ENCODE assay signal across 14 mouse cellular contexts in the genomic region with DNA sequence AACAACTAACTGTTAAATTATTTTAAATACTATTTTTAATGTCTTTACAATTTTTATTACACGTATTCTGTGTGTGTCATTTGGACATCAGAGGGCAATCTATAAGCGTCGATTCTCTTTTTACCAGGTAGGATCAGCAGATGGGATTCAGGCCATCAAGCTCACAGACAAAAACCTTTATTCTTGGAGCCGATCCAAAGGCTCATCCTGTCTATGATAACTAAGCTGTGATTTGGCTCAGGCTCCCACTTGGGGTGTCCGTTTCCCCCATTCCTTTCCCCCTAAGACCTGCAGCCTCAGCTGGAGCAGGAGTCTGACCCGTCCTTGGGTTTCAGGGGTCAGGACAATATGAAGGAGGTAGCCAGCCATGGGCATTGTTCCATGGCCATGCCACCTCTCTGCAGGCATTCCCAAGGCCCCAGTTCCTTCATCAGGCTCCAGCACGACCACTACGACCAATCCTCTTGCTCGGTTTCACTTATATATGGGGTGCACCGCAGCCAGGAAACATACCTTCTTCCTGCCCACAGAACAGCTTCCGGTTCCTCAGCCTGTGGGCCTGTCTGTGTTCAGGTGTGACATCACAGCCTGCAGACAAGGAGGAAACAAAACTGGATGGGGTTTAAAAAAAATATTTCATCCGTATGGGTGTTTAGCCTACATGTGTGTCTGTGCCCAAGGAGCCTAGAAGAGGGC. TPM values are rescaled to one million over a fixed set of nuclear protein-coding genes. Genes with fewer than 3 reads are reported as not detected.
DNase-seq lines count a peak whose midpoint lies in the region; ATAC-seq and TF ChIP-seq lines count a peak whose summit lies in the region.
"Had no signal": no experiment of that assay in that cellular context is flagged by ENCODE, and none has a peak within 500 bp of the region (broad histone marks: within the 10 kb centered on the region; RNA-seq: fewer than 3 reads in every experiment).

No protein-coding gene starts in this region.

- no peak for DNase-seq in left cerebral cortex, adult 2 months (ENCODE audit: extremely low spot score in 1 of 2, low spot score in 2 of 2)
- no peak for DNase-seq in left cerebral cortex, postnatal 4 days
- peak; percentile 91 for DNase-seq in T-cell, adult 2 months (ENCODE audit: low spot score)
- DNase-seq in thymus, postnatal 0 days (ENCODE audit: low spot score), result peak; percentile 93
- DNase-seq in kidney, postnatal 4 days, result no peak
- DNase-seq in left cerebral cortex, postnatal 10 days (ENCODE audit: extremely low spot score in 1 of 2, low spot score in 2 of 2), result no peak
- DNase-seq: gastrocnemius, postnatal 10 days; right cerebral cortex, postnatal 25 days had no signal

- intact Hi-C loops in left cerebral cortex, adult 2 months (cut with DNase I), result no loop called here
- intact Hi-C loops in left cerebral cortex, postnatal 4 days (cut with DNase I), result no loop called here
- intact Hi-C loops in left cerebral cortex, postnatal 10 days (cut with DNase I), result no loop called here

- H3K27ac ChIP-seq in left cerebral cortex, adult 2 months, result peak overlapping the region; percentile 29
- H3K27ac ChIP-seq: forebrain, embryonic 10.5 days; kidney, postnatal 0 days; liver, embryonic 12.5 days; midbrain, embryonic 12.5 days had no signal

- TF ChIP-seq CTCF in left cerebral cortex, adult 2 months (IDR thresholded peaks at IDR 0.05), result no peak

- no peak overlapping the region for H3K4me3 ChIP-seq in left cerebral cortex, adult 2 months
- H3K4me3 ChIP-seq: forebrain, embryonic 10.5 days; liver, embryonic 12.5 days; midbrain, embryonic 12.5 days had no signal

- ATAC-seq in megakaryocyte progenitor cell, adult 5-6 weeks (replicated peaks; ENCODE audit: poor library complexity), result peak; percentile 65
- ATAC-seq in erythroblast, adult 5-6 weeks (replicated peaks; ENCODE audit: low FRiP score, poor library complexity, severe bottlenecking), result no peak
- ATAC-seq: liver, embryonic 12.5 days had no signal

RNA-seq across cellular contexts. Expression of a gene that starts 8.2 kb away (rescaled TPM):
- 100 to 1,000 TPM; 746 to 788 TPM for total RNA-seq in left cerebral cortex, adult 2 months (2021)
- total RNA-seq in left cerebral cortex, postnatal 4 days (2021), result 100 to 1,000 TPM; 175 to 222 TPM
- 9.3 and 9.4 TPM in 2 replicates for total RNA-seq in megakaryocyte progenitor cell, adult 5-6 weeks (2015)
- 5.3 and 7.5 TPM in 2 replicates for total RNA-seq in megakaryocyte progenitor cell, adult 5-6 weeks (2017)
- 134 and 145 TPM in 2 replicates for polyA plus RNA-seq in thymus, postnatal 0 days (2015; fragmentation: Nextera tagmentation; extraction: Ambion mirVana)
- total RNA-seq in erythroblast, adult 5-6 weeks (2015; ENCODE audit: low replicate concordance), result 128 and 139 TPM in 2 replicates
- 73.6 and 84.7 TPM in 2 replicates for total RNA-seq in erythroblast, adult 5-6 weeks (2017; ENCODE audit: low replicate concordance)
- total RNA-seq in left cerebral cortex, postnatal 10 days (2021), result 100 to 1,000 TPM; 520 to 550 TPM

RNA-seq across cellular contexts. Expression of a gene that starts 8.2 kb away (rescaled TPM):
- 10 to 100 TPM; 25.9 to 27.1 TPM for total RNA-seq in left cerebral cortex, adult 2 months (2021)
- 10 to 100 TPM; 27.4 to 33.1 TPM for total RNA-seq in left cerebral cortex, postnatal 4 days (2021)
- 13.4 and 14.1 TPM in 2 replicates for total RNA-seq in megakaryocyte progenitor cell, adult 5-6 weeks (2015)
- 12.4 and 15.6 TPM in 2 replicates for total RNA-seq in megakaryocyte progenitor cell, adult 5-6 weeks (2017)
- 24.6 and 28.7 TPM in 2 replicates for polyA plus RNA-seq in thymus, postnatal 0 days (2015; fragmentation: Nextera tagmentation; extraction: Ambion mirVana)
- total RNA-seq in erythroblast, adult 5-6 weeks (2015; ENCODE audit: low replicate concordance), result 2.9 TPM in 1 of 2 replicates, not detected in the other
- 3.6 and 10.4 TPM in 2 replicates for total RNA-seq in erythroblast, adult 5-6 weeks (2017; ENCODE audit: low replicate concordance)
- 10 to 100 TPM; 23.1 to 26.2 TPM for total RNA-seq in left cerebral cortex, postnatal 10 days (2021)

RNA-seq across cellular contexts. Expression of a gene that starts 21.8 kb away (rescaled TPM):
- total RNA-seq in left cerebral cortex, adult 2 months (2021), result under 1 TPM in 1 of 2 experiments, not detected in 1; 0.16 TPM
- total RNA-seq in left cerebral cortex, postnatal 4 days (2021), result 1 to 10 TPM in 1 of 2 experiments, under 1 TPM in 1; 0.40 to 1.1 TPM
- 0.10 and 0.25 TPM in 2 replicates for total RNA-seq in megakaryocyte progenitor cell, adult 5-6 weeks (2015)
- total RNA-seq in megakaryocyte progenitor cell, adult 5-6 weeks (2017), result 0.07 and 0.29 TPM in 2 replicates
- 0.12 and 0.14 TPM in 2 replicates for polyA plus RNA-seq in thymus, postnatal 0 days (2015; fragmentation: Nextera tagmentation; extraction: Ambion mirVana)
- not detected in 2 replicates for total RNA-seq in erythroblast, adult 5-6 weeks (2015; ENCODE audit: low replicate concordance)
- total RNA-seq in erythroblast, adult 5-6 weeks (2017; ENCODE audit: low replicate concordance), result not detected in 2 replicates
- under 1 TPM; 0.26 to 0.34 TPM for total RNA-seq in left cerebral cortex, postnatal 10 days (2021)

RNA-seq across cellular contexts. Expression of a gene that starts 45.7 kb away (rescaled TPM):
- under 1 TPM; 0.47 to 0.50 TPM for total RNA-seq in left cerebral cortex, adult 2 months (2021)
- total RNA-seq in left cerebral cortex, postnatal 4 days (2021), result 1 to 10 TPM; 2.6 to 2.7 TPM
- total RNA-seq in megakaryocyte progenitor cell, adult 5-6 weeks (2015), result 0.52 and 0.68 TPM in 2 replicates
- 0.75 and 0.81 TPM in 2 replicates for total RNA-seq in megakaryocyte progenitor cell, adult 5-6 weeks (2017)
- 1.1 and 1.2 TPM in 2 replicates for polyA plus RNA-seq in thymus, postnatal 0 days (2015; fragmentation: Nextera tagmentation; extraction: Ambion mirVana)
- total RNA-seq in erythroblast, adult 5-6 weeks (2015; ENCODE audit: low replicate concordance), result not detected in 2 replicates
- total RNA-seq in erythroblast, adult 5-6 weeks (2017; ENCODE audit: low replicate concordance), result 0.28 and 0.43 TPM in 2 replicates
- total RNA-seq in left cerebral cortex, postnatal 10 days (2021), result 1 to 10 TPM; 1.4 TPM

RNA-seq across cellular contexts. Expression of a gene that starts 46.5 kb away (rescaled TPM):
- total RNA-seq in left cerebral cortex, adult 2 months (2021), result 100 to 1,000 TPM; 115 to 116 TPM
- total RNA-seq in left cerebral cortex, postnatal 4 days (2021), result 10 to 100 TPM; 68.1 to 72.0 TPM
- total RNA-seq in megakaryocyte progenitor cell, adult 5-6 weeks (2015), result 33.8 and 40.3 TPM in 2 replicates
- 46.9 and 50.2 TPM in 2 replicates for total RNA-seq in megakaryocyte progenitor cell, adult 5-6 weeks (2017)
- 73.2 and 75.3 TPM in 2 replicates for polyA plus RNA-seq in thymus, postnatal 0 days (2015; fragmentation: Nextera tagmentation; extraction: Ambion mirVana)
- total RNA-seq in erythroblast, adult 5-6 weeks (2015; ENCODE audit: low replicate concordance), result 22.7 and 25.1 TPM in 2 replicates
- total RNA-seq in erythroblast, adult 5-6 weeks (2017; ENCODE audit: low replicate concordance), result 51.2 and 57.6 TPM in 2 replicates
- total RNA-seq in left cerebral cortex, postnatal 10 days (2021), result 100 to 1,000 TPM in 1 of 2 experiments, 10 to 100 TPM in 1; 92.2 to 103 TPM

Comparison
In these comparisons a context has a peak if more than half of its experiments do, and no peak if none do; other contexts are left out.
1. DNase-seq: peak in T-cell, adult 2 months (single experiment) and thymus, postnatal 0 days (single experiment); none in left cerebral cortex, adult 2 months (0 of 2), left cerebral cortex, postnatal 4 days (single experiment), kidney, postnatal 4 days (0 of 2) and left cerebral cortex, postnatal 10 days (0 of 2).
2. RNA of a gene that starts 8.2 kb away (total RNA-seq): 746 to 788 TPM in left cerebral cortex, adult 2 months, 520 to 550 TPM in left cerebral cortex, postnatal 10 days, 175 to 222 TPM in left cerebral cortex, postnatal 4 days and 73.6 to 139 TPM in erythroblast, adult 5-6 weeks; 5.3 to 9.4 TPM in megakaryocyte progenitor cell, adult 5-6 weeks; every median in the first group is over 4 times any median in the second.